Mouse (Mus musculus): ENCODE measurements around the gene Otop2. TPM values are rescaled to one million over a fixed set of nuclear protein-coding genes. Genes with fewer than 3 reads are reported as not detected.
A peak's percentile ranks its signal among the peaks of the same experiment; 100 is the strongest.

Otop2 gene
- total RNA-seq (2021): not detected
- long read RNA-seq, experiment 1: 0 reads
- long read RNA-seq, experiment 2: 0 reads

DNA sequence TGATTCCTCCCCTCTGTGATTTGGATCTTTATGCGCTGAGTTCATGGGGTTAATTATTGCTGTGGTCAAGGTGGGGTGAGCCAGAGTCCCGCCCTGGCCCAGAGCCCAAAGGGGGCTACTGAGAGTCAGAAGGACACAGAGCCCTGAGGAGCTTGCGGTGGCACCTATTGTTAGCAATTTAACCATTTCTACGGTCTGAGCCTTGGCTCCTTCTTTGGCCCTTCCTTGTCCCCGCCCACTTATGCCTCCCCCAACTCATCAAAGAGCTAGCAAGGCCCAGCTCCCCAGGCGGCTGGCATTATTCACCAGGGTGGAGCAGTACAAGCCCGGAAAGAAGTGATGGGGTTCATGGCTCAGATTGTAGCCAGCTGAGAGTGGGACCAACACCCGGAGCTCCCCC, at the start of gene Otop2:
Otop2 (plus strand) TSS at position 301 of the 400 bp plus-strand sequence.
- intact Hi-C loops (cut with DNase I): no loop called here

GRCm38 (mm10) chr11:115257775-115258510, 49.0 kb upstream of the Otop2 start:
- DNase-seq: no peak

More for the DNA sequence above, at the start of gene Otop2:
- no peak for DNase-seq

GRCm38 (mm10) chr11:115259134-115259533, 47.8 kb upstream of the Otop2 start:
- no peak for DNase-seq
- intact Hi-C loops (cut with DNase I): no loop called here

More at GRCm38 (mm10) chr11:115257775-115258510, 49.0 kb upstream of the Otop2 start:
- intact Hi-C loops (cut with DNase I): no loop called here

DNA sequence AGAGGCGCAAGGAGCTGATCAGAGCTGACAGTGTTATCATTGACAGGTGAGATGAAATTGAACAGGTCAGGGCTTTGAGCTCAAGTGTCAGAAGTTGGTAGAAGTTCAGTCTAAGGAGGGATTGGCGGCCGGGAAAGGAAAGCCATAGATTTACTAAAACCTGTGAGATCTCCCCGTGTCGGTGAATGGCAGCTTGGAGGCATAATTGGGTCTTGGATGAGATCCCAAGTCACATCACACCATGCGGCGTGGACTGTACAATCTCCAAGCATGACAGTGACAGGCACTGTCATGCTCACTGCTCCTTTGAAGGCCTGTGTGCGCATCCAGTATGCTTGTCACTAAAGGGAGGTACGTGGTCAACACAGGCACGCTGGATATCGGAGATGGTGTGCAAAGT, 44.0 kb upstream of the Otop2 start:
- DNase-seq: no peak
- intact Hi-C loops (cut with DNase I): no loop called here

GRCm38 (mm10) chr11:115264136-115264861, 42.7 kb upstream of the Otop2 start:
- DNase-seq: no peak
- intact Hi-C loops (cut with DNase I): no loop called here

- peak in 1 of 2 experiments; percentile 48 for DNase-seq
- intact Hi-C loops (cut with DNase I): loop anchor here (1.0 to 5.0 kb wide), 2 partner anchors 63 to 183 kb away; no protein-coding TSS in a partner anchor
These were observed 41.9 kb upstream of the Otop2 start for GRCm38 (mm10) chr11:115264862-115265668.

DNA sequence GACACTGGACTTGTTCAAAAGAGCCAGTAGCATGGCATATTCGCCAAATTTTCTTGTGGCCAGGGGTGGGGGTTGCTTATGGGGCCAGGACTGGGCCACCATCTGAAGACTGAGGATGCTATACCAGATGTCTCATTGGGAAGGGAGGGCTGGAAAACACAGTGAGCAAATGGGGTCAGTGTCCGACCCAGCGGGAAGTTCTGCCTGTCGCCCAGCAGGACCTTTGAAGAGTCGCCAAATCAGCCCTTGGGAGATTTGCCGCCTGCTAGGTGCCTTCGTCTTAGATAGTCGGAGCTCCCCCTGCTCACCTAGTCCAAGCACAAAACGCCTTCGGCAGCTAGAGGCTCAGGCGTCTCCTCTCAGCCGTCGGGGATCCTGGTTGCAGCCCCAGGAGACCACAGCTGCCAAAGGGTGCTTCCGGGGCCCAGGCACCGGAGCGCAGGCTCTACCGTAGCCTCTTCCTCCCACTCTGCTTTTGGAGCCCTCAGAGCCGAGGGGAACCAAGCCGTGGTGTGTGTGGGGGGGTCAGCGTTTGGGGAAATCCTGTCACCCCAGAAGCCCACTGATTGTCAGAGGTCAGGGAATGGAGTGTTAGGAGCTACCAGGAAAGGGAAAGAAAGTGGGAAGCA, 41.1 kb upstream of the Otop2 start:
- intact Hi-C loops (cut with DNase I): loop anchor here (1.0 to 5.0 kb wide), 2 partner anchors 64 to 184 kb away; no protein-coding TSS in a partner anchor
- DNase-seq: no peak

DNA sequence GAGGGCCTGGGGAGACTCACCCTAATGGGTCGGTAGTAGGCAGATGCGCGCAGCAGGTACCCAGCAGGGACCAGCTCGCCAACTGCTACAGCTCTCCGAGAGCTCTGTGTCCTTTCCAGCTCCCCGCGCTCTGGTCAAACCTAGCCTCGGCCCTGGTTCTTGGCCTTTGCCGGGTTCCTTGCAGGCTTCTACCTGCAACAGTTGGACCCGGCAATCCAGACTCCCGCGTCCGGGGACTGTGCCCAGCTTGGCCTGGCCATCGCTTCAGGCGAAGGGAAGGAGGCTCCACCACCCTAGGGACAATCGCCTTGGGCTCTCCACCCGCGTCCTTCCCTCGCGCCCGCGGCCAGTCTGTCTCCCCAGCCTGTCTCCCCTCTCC, 40.6 kb upstream of the Otop2 start:
- intact Hi-C loops (cut with DNase I): loop anchor here (5.0 kb wide), 1 partner anchor 184 kb away; no protein-coding TSS in a partner anchor

GRCm38 (mm10) chr11:115267061-115267883, 39.7 kb upstream of the Otop2 start, which contains the start of gene Grin2c:
Gene Grin2c (minus strand): TSS chr11:115267243.
- no peak for DNase-seq
- intact Hi-C loops (cut with DNase I): loop anchor here (5.0 kb wide), 1 partner anchor 185 kb away; no protein-coding TSS in a partner anchor

More for the DNA sequence above, 40.6 kb upstream of the Otop2 start:
- DNase-seq: no peak

- no peak for DNase-seq
- intact Hi-C loops (cut with DNase I): loop anchor here (5.0 kb wide), 1 partner anchor 186 kb away; no protein-coding TSS in a partner anchor
These were observed 39.0 kb upstream of the Otop2 start for GRCm38 (mm10) chr11:115267958-115268357.

- DNase-seq: no peak
- intact Hi-C loops (cut with DNase I): loop anchor here (1.0 to 5.0 kb wide), 4 partner anchors 37 to 187 kb away; partner anchors contain the start of gene Slc9a3r1
These were observed 37.5 kb upstream of the Otop2 start for GRCm38 (mm10) chr11:115269330-115270066.

- DNase-seq: peak; percentile 80 to 87
- intact Hi-C loops (cut with DNase I): loop anchor here (1.0 to 5.0 kb wide), 3 partner anchors 38 to 108 kb away; partner anchors contain the start of gene Slc9a3r1
These were observed 36.7 kb upstream of the Otop2 start for GRCm38 (mm10) chr11:115270148-115270861.

DNA sequence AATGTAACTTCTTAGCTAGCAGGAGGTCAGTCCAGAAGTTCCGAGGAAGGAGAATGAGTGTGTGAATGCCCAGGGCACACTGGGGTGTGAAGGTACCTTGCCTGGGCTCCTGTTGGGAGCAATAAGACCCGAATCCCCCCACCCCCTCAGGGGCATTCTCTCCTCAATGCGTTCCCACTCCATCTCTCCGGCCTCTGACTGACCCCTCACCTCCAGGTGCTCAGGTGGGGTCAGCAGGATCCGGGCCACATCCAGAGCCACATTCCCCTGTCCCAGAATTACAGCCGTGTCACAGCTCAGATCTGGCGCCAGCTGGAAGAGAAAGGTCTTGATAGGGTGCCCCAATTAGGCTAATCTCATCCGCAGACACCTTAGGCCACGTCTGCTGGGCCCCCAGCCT, 35.9 kb upstream of the Otop2 start:
- intact Hi-C loops (cut with DNase I): loop anchor here (2.0 to 5.0 kb wide), 2 partner anchors 39 to 108 kb away; partner anchors contain the start of gene Slc9a3r1
- DNase-seq: no peak

GRCm38 (mm10) chr11:115271481-115271880, 35.5 kb upstream of the Otop2 start:
- intact Hi-C loops (cut with DNase I): loop anchor here (2.0 to 5.0 kb wide), 2 partner anchors 39 to 109 kb away; partner anchors contain the start of gene Slc9a3r1
- DNase-seq: no peak

DNA sequence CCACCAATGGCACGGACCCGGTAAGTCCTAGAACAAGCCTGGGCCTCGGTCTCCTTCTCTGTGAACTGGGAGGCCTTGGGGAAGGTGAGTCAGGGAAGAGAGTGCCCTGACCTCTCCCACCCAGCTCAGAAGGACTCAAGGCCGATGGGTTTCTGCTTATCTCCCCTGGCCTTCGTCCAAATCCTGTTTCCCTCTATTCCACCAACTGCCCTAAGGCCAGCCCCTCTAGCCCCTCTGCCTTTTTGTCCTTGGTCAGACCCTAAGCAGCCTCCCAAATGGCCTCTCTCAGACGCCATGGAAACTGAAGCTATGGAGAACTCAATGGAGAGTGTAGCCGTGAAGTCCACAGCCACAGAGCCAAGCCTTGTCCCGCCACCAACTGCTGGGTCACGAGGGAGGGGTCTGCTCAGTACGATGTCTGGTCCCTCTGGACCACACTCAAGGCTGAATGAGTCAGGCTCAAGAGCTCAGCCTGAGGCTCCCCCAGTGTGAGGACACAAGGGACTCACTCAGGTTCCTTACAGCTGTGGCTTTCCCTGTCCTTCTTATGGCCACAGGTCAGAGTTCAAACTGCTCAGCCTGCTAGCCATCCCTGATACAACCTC, 34.0 kb upstream of the Otop2 start:
- intact Hi-C loops (cut with DNase I): loop anchor here (5.0 kb wide), 1 partner anchor 41 kb away; no protein-coding TSS in a partner anchor
- DNase-seq: no peak

GRCm38 (mm10) chr11:115273735-115274134, 33.2 kb upstream of the Otop2 start:
- intact Hi-C loops (cut with DNase I): loop anchor here (5.0 kb wide), 1 partner anchor 41 kb away; no protein-coding TSS in a partner anchor
- no peak for DNase-seq

DNA sequence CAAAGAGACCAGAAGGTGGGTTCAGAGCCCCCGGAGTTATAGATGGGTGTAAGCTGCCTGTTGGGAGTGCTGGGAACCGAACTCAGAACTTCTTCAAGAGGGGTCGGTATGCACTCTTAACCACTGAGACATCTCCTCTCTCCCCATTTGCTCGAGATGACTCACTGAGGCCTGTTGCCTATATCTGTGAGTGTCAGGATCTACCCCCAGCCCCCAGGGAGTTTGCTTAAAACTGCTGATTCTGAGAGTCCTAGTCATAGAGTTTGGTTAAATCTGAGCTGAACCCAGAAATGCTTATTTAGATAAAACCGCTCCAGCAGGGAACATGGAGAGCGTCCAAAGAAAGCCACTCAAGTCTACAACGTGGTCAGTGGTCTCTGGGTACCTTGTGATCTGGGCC, 32.8 kb upstream of the Otop2 start:
- intact Hi-C loops (cut with DNase I): loop anchor here (5.0 kb wide), 1 partner anchor 42 kb away; no protein-coding TSS in a partner anchor

More for the DNA sequence above, 32.8 kb upstream of the Otop2 start:
- no peak for DNase-seq

Data from heart, postnatal 14 days (tissue).